Mouse (Mus musculus): ENCODE data around the gene Tnfrsf1b.

GRCm38 (mm10) chr4:145203305-145203704, 43.4 kb downstream of the Tnfrsf1b start:
- TF ChIP-seq CTCF (IDR thresholded peaks at IDR 0.05; ENCODE audit: borderline replicate concordance, insufficient read depth, low read depth, low read length) (no peak), POLR2A (IDR thresholded peaks at IDR 0.05; ENCODE audit: borderline replicate concordance, insufficient read depth, low read length) (no peak)

Data from cerebellum, adult 2 months (tissue).